Mouse (Mus musculus): ENCODE measurements at regions not wholly inside any gene's neighbourhood (a gene's known extent, or its start where the extent isn't known, plus 50 kb on each side); places are given as distances from the start of the nearest gene placed in this dataset.
A peak's percentile ranks its signal among the peaks of the same experiment; 100 is the strongest.

GRCm38 (mm10) chr13:26079362-26079761 lies 690.6 kb downstream of the Hdgfl1 start:
- DNase-seq (ENCODE audit: low spot score), result no peak

GRCm38 (mm10) chr13:26061322-26061721 lies 708.6 kb downstream of the Hdgfl1 start:
- DNase-seq (ENCODE audit: low spot score), result peak; percentile 30

DNA sequence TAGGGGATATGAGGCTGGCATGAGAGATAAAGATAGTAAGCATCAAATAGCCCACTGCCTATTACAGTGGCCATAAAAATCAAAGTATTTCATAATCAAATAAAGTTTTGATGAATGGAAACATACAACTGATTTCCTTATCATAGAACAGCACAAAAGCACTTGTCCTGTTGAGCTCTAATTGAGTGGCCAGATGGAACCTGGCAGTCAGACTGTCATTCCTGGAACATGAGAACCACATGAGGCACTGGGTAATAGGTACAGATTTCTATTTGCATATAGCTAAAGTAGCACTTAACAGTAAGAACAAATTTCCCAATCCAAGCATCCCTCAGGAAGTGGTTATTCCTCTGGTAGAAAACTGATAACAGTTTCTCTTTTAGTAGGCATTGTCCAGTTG lies 732.3 kb downstream of the Hdgfl1 start:
- DNase-seq (ENCODE audit: low spot score), result no peak

- DNase-seq (ENCODE audit: low spot score), result peak; percentile 35
These were observed 743.6 kb downstream of the Hdgfl1 start for GRCm38 (mm10) chr13:26026386-26026785.

DNA sequence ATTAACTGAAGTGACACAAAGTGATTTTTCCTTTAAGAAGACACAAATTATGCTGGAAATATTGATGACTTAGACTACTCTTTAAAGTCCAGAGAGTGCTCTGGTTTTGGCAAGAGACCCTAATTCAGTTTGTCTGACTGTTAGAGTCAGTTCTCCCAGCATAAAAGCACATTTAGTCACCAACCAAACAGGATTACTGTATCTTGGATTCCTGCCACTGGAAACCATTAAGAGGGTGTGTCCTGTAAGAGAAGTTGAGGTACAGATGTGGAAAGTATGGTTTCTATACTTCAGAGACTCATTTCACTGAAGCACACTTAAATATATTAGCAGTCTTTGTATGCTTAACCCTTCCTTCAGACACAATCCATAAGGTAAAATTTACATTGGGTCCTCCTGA lies 745.3 kb downstream of the Hdgfl1 start:
- DNase-seq (ENCODE audit: low spot score), result no peak

GRCm38 (mm10) chr13:26020491-26020890 lies 749.5 kb downstream of the Hdgfl1 start:
- DNase-seq (ENCODE audit: low spot score), result no peak

DNA sequence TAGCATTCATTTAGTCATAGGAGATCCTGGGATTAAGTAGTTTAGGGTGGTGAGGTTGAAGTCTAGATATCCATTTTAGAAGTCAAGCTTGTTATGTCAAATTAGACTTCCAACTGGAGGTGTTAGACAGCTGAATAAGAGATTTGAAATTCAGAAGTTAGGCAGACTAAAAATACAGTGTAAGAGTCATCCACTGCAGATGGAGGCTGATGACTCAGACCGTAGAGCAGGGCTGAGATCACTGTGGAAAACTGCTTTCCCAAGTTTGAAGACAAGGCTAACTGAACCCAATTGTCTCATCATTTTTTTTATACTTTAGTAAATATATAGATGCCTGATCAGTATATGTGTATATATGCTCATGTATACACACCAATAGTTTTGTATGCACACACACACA lies 738.8 kb upstream of the Nrsn1 start:
- DNase-seq (ENCODE audit: low spot score), result no peak

- no peak for DNase-seq (ENCODE audit: low spot score)
These were observed 734.7 kb upstream of the Nrsn1 start for GRCm38 (mm10) chr13:26004768-26005560.

DNA sequence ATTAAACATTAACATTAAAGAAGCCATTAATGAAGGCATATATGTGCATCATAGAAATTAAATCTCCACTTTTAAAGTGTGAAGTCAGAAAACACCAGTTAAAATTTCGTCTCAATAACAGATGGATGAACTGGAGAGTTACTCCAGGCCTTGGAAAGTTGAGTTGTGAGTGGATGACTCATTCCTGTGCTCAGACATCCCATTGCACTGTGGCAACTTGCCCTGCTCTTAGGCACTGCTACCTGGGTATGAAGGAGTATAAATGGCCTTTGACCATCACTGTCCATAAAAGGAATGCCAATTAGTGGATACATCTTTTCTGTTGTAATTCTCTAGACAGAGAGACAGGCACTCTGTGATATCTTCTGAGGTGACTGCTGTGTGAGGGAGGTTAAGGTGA lies 723.2 kb upstream of the Nrsn1 start:
- no peak for DNase-seq (ENCODE audit: low spot score)

DNA sequence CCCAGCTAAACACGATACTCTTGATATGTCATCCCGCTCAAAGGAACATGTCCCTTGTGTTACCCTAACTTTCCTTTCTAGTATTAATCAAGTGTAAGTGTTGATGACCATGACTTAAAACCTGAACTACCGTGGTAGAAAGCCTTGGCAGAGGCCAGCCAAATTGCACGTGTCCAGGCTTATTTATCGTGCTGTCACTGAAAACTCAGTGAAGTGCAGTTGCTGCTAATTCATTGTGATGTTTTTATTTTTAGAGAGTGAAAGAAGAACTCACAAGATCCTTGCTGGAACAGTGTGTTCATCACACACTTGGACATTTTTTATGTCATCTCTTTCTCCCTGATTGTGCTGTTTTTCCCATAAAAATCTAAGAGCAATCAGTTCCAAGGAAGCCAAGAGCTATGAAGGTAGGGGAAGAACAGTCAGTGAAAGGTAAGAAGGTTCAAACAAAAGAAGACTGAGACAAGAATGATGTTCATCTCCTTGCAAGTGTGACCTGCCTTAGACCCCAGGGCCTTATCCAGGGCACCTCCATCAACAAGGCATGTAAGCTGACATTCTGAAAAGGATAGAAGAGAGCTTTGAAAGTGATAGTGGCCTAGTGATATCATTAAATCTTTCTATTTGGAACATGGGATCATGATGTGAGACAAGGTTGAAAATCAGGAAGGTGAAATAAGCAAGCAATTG lies 718.9 kb upstream of the Nrsn1 start:
- no peak for DNase-seq (ENCODE audit: low spot score)

- DNase-seq (ENCODE audit: low spot score), result no peak
These were observed 714.2 kb upstream of the Nrsn1 start for GRCm38 (mm10) chr13:25984535-25984934.

DNA sequence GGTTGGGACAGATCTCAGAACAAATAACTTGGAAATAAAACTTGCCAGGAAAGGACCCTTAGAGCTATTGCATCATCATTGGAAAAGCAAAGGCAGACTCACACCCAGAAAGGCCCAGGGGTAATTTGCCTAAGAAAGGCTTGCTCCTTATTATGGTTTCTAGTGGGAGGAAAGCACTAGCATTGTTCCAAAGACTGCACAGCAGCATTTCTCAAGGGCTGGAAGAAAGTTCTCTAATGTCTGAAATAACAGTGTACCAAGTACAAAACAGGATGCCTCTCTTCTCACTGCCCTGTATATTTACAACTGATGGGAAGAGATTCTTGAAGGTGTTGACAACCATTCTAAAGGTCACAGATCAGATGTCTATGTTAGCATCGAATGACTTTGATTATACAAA lies 713.4 kb upstream of the Nrsn1 start:
- no peak for DNase-seq (ENCODE audit: low spot score)

- no peak for DNase-seq (ENCODE audit: low spot score)
These were observed 708.3 kb upstream of the Nrsn1 start for GRCm38 (mm10) chr13:25978648-25979047.

DNA sequence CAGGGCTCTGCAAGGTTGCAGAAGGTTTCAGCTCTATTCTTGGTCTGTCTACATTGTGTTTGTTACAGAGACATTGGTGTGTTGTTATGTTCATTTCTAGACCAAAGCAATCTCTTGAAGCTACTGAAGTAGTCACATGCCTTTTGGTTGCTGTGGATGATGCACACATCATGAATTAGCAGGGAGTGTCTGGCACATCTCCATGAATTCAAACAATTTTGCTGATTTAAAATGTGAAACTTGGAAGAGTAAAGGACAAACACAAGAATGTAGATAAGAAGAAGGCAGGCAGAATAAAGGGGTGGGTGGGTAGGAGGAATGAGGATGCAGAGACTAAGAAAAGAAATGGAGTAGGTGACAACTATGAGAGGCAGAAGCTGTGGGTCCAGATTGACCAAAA lies 688.3 kb upstream of the Nrsn1 start:
- no peak for DNase-seq (ENCODE audit: low spot score)

GRCm38 (mm10) chr13:25958153-25958466 lies 687.8 kb upstream of the Nrsn1 start:
- no peak for DNase-seq (ENCODE audit: low spot score)

- no peak for DNase-seq (ENCODE audit: low spot score)
These were observed 687.3 kb upstream of the Nrsn1 start for GRCm38 (mm10) chr13:25957451-25958152.

DNA sequence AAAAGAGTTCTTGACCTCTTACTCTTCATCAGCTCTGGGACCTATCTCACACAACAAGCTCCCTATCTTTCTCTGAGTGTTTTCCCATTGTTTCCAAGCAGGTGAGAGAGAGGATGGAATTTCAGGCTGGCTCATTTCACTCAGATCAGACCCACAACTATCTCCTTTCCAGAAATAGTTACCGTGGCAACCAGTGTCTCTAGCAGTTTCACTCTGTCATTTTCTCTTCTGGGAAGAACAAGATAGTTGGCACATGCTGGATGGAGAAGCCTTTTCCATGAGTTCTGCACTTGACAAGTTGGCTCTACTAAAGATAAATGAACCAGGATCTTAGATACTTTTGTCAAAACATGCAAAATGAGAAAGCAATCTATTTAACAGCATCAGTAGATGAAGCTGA lies 667.3 kb upstream of the Nrsn1 start:
- DNase-seq (ENCODE audit: low spot score), result no peak

GRCm38 (mm10) chr13:25933783-25934182 lies 663.5 kb upstream of the Nrsn1 start:
- DNase-seq (ENCODE audit: low spot score), result peak; percentile 12

GRCm38 (mm10) chr13:25933246-25933645 lies 662.9 kb upstream of the Nrsn1 start:
- DNase-seq (ENCODE audit: low spot score), result no peak

DNA sequence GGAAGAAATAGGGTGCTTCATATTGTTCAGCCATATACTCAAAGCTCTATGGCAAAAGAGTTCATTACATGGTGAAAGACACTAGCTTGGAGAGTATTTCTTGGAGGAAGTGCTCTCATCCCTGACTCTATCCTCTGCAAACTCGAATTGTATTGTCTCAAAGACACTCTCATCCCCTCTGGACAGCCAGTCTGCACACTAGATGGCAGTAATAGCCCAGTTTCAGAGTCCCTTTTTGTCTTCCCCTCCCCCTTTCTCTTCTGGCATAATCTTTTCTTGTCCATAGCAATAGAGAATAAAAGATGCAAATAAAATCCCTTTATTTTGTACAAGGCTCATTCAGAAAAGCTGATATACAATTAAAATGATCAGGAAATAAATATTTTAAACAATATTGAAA lies 662.5 kb upstream of the Nrsn1 start:
- DNase-seq (ENCODE audit: low spot score), result peak; percentile 86

DNA sequence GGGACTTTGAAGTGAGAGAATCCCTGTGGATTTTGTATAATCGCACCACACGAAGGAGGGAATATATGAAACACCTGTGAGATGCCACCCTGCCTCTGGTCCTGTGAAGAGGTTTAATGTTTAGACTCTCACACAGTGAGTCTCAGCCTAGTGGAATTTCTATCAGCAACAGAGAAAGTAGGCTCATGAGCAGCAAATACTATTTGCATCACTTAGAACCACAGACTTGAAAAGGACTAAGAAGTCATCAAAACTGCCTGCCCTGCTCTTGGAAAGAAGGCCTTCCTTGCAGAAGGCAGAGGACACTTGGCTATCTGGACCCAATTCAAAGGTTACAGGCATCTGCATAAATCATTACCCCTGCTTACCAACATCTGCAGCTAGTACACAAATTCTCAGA lies 662.1 kb upstream of the Nrsn1 start:
- DNase-seq (ENCODE audit: low spot score), result no peak

GRCm38 (mm10) chr13:25925685-25926084 lies 655.4 kb upstream of the Nrsn1 start:
- DNase-seq (ENCODE audit: low spot score), result no peak

- DNase-seq (ENCODE audit: low spot score), result no peak
These were observed 629.6 kb upstream of the Nrsn1 start for GRCm38 (mm10) chr13:25899871-25900270.
